Mouse (Mus musculus): Measurements from ENCODE around the gene Rab8b.
"Not testable (repeated sequence)": the region's sequence is repeated elsewhere in the genome, so short reads cannot be mapped to it uniquely, and the experiment has no call there.

Gene Rab8b

DNA sequence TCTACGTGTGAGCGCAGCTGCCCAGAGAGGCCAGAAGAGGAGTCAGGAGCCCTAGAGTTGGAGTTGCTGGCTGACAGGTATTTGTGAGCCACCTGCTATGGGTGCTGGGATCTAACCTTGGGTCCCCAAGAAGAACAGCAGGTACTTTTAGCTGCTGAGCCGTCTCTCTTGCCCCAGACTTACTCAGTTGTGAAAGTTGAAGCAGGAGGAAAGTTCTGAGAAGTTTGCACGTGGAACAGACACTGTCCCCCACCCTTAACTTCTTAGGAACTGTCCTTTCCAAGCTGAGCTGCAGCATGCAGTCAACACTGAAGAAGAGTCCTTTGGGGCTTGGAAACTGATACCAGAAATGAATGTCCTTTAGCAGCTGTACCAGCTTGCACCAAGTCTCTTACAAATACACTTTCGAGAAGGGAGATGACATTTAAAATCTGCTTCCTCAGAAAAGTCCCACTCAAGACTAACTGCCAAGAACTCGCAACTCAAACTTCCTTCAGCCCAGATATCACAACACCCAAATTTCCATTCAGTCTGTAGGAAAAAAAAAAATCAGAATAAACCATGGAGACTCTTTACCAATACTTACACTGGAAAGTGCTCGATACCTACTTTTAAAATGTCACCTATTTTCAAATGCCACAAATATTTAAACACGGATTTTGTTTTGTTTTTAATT lies 2.1 kb downstream of the Rab8b start:
- DNase-seq, result no peak

DNA sequence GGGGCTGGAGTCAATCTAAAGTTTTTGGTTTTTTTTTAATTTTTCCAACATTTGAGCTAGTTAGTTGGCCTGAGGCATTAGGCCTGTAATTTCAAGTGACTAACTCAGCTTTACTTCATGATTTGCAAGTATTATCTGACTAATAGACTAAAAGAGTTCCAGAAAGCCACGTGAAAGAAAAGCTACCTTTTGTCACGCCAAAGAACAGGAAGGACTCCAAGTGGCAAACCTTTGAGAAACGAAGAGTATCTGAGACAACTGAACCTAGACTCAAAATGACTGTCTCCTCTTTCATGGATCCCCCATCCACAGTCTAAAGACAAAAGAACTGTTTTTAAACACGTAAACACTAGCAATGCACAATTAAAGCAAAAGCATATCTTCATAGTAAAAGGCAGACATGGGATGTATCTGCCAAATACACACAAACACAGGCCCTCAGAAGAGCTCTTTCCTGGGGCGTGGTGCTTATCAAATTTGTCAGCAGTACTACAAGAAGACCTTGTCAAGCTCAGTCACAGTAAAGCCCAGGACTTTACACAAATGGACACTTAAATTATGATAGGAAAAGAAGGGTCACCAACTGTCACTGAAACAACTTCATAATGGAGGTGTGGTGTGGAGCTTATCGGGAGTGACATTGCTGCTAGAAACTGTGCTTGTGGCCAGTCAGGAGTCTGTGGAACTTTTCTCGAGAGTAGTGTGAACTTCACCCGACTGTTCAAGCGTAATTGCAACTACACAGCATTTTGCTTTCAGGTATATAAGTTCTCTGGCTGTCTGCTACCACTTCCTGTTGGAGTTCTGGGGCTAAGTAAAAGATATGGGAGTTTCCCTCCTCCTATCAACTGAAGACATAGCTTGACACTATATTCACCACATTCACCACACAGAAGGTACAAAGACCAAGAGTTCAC lies 3.4 kb downstream of the Rab8b start:
- no peak for DNase-seq

DNA sequence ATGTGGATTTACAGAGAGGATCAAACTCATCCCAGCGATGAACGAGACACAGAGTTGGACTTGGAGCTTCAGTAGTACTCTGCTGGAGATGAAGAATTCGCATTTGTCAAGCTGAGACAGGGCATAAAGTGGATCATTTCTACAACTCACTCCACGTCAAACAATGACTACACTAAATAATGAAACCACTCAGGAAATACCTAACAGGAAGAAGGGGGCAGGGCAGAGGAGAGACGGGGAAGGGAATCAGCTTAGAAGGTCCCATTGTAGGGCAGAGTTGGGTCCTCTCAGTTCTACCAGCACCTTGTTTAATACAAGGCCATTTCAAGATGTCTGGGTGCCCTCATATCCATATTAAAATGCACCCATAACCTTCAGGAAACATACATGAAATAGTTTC lies 4.1 kb downstream of the Rab8b start:
- no peak for DNase-seq

DNA sequence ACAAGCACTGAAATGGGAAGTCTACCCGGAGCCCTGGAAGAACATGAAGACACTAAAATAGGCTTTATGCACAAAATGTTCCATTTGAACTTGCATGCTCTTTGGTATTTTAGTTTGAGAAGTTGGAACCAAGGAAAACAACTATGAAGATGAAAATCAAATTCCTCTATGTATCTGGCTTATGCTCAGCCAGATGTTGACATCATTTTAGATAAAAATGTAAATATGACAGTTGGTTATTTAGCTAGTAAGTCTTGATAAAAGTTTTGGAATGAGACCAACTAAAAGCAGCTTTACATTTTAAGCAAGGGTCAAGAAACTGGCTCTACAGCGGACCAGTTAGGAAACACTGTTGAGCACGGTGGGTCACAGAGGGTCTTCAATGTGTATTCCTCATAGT lies 4.9 kb downstream of the Rab8b start:
- no peak for DNase-seq

DNA sequence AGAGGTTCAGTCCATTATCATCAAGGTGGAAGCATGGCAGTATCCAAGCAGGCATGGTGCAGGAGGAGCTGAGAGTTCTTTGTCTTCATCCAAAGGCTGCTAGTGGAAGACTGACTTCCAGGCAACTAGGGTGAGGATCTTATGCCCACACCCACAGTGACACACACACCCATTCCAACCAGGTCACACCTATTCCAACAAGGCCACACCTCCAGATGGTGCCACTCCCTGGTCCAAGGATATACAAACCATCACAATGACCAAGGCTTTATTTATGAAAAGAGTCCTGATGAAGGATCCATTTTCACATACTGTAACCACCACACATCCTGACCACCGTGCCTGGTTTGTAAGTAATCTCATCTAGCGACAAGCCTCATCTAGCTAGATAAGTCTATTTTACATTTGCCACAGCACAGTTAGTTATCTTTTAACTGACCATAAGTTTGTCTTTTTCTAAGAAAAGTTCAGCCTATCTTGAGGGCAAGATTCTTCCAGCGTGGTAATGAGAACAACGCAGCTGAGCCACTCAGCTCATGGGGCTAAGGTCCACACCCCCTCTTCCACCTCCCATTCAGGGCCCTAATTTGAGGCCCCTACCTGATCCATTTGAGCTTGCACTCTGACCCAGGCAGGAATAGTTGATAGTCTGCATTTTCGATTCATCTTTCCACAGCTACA lies 6.1 kb downstream of the Rab8b start:
- not testable (repeated sequence) for DNase-seq

DNA sequence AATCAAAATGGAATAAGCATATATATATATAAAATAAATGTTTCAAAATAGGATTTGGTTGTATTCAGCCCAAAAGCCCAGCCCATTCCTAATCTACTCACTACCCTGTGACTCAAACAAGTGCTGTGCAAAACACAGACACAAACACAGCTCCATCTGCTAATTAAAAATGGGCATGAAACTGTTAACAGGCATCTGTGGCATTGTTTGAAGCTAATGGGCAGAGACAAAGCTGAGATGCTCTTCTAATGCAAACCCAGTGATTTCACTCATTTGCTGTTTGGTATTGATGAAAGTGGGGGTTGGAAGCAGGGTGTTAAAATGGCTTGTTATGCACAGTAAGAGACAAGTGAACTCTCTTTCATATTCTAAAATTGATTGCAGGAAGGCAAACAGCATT lies 7.2 kb downstream of the Rab8b start:
- DNase-seq, result no peak

DNA sequence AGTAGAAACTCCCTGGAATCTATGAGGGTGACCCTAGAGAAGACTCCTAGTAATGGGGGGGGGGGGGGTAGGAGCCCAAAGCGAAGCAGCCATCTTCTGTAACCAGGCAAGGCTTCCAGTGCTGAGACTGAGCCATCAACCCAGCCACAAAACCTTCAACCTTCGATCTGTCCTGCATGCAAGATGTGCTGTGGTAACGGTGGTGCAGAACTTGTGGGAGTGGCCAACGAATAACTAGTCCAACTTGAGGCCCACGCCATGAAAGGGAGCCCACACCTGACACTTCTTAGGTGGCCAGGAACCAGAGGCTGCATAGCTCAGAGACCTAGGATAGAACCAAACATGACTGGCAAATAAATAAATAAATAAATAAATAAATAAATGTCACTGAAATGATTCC lies 8.8 kb downstream of the Rab8b start:
- no peak for DNase-seq

DNA sequence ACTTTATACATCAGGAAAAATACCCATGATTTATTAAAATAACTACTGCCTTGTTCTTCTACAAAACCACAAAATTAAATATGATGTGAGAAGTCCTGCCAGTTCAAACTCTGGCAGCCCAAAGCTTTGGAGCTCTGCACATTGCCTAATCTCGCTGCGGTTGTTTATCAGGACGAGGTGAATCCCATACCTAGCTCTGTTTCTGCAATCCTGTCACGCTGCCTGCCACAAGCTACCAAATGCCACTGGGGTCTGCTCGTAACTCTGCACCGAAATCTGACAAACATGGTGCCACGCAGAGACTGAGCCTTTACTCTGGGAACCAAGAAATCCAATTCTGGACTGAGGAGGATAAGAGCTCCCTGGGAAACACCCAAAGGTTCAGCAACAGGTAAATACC lies 9.6 kb downstream of the Rab8b start:
- DNase-seq, result no peak

DNA sequence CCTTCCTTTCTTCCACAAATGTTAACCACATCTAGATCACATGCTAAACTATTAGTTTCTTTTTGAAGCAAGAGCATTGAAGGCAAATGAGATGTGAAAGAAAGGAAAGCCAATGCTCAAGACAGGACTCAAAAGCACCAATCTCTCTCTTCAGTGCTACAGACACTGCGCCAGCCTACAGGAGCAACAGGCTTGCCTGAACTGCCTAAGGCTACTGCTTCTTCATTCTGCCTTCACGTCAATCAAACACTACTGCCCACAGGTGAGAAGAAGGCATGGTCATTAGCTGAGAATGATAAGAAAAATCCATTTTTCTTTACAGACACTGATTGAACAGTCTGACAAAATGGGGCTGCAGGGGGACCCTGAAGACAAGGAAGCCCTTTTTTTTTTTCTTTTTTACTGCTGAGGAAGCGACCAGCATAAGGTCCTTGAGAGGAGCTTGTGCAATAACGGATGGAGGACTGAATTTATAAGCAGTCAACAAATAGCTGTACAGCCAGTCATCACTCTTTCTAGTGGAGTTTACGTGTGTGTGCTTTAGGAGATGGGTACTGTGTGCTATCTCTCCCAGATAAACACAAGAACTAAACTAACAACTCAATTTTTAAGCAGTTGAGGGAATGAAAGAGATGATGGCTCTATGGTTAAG lies 11.6 kb downstream of the Rab8b start:
- no peak for DNase-seq

DNA sequence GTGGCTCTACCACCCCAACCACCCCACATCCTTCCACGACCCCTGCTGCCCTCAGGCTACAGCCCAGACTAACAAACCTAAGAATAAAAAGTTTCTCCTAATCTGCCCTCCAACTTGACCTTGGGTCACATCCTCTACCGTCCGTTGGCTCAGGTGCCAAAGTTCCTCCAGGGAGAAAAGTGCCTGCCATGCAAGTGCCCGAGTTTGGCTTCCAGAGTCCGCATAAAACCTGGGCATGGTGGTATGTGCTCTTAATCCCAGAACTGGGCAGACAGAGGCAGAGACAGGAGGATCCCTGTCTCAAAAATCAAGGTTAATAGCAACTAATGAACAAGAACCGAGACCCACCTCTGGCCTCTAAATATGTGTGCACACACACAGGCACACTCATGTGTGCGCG lies 12.4 kb downstream of the Rab8b start:
- DNase-seq, result no peak

DNA sequence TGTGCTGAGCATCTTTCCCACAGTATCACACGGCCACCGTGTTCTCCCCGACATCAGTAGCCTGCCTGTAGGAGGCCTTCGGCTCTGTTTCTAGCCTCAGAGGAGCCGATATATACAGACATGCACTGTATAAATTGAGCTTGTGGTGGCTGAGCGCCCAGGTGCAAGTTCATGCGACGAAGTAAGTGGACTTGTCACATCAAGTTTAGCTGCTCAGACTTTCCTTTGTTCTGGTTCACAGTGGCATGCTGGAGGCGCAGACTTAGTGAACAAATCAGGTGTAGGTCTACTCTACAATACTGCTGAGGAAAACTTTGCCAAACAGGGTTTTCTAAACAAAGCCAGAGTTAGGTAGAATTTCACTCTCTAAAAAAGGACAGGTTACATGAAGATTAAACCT lies 13.5 kb downstream of the Rab8b start:
- DNase-seq, result no peak

DNA sequence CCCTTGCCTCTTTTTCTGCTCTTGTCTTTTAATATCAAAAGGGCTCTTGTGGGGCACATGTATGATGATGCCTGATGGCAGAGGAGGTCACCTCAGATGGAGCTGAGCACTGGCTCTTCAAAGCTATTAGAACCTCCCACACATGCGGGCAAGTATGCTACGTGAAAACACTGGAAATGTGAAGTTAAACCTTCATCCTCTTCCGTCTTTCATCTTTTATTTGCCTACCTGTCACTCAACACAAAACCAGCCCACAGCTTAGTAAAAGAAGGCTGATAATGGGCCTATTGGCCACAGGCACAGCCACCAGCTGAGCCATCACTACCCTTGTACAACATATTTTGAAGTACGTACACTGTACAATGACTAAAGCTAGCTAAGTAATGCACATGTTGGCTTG lies 20.0 kb downstream of the Rab8b start:
- no peak for DNase-seq

DNA sequence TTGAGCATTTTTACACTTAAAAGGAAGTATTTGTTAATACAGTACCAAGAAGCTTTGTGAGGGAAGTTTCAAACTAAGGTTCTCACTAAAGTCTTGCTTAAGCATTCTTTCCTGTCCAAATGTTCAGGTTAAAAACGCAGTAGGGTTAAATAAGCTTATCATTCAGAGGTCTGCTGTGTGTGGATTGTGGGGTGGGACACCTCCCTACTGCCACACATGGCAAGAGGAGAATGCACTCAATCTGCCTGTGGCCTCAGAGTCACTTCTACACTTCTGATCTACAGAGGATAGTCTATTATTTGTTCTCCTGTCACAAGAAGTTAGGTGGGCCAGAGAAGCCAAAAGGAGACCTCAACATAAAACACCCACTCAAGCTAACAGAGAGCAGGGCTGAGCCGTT lies 20.4 kb downstream of the Rab8b start:
- DNase-seq, result no peak

DNA sequence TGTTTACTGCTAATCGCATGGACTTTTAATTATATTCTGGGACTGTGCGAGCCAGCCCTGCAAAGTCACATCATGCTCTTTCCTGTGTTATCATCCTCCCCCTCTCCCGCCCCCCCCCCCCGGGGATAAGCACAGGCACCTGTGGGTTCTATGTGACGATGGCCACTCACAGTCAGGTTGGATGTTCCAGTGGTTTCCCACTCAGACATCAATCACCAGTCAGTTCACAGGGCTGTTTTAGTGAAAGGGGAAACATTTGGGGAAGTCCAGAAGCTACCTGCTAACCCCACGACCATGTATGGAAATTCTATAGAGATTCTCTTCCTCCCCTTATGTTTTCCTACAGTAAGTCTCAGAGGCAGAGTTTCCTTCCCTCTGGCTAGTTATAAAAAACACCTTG lies 21.6 kb downstream of the Rab8b start:
- no peak for DNase-seq

DNA sequence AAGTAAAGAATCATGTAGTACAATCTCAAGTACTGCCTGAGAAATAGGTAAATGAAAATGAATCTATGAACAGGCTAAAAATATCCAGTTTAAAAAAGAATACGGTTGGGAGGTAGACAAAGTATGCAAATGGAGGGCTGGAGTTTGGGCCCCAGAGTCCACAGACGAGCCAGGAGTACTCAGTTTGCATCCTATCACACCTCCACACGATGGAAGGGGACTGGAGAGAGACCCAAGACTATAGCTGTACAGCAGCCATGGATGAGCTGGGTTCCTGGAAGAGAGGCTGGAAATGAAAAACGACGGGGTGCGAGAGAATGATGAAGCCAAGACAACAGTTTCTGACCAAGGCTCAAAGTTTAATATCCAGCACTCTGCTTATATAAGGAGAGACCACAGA lies 22.5 kb downstream of the Rab8b start:
- no peak for DNase-seq

DNA sequence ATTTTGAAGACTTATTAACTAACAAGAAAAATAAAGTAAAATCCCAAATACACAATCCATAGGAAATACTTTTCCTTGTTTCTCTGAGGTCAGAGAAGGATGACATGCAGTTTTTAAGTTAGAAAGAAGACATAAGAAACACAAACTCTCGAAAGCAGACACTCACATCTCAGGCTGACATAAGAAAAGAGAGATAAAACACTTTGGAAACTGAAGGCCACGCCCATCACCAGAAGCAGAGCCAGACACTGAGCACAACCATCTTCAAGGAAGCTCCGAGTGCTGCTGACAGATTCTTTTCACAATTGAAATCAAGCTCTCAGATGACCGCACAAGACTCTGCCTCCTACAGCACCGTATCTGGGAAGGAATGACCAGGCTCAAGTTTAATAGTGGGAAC lies 23.5 kb downstream of the Rab8b start:
- DNase-seq, result no peak

DNA sequence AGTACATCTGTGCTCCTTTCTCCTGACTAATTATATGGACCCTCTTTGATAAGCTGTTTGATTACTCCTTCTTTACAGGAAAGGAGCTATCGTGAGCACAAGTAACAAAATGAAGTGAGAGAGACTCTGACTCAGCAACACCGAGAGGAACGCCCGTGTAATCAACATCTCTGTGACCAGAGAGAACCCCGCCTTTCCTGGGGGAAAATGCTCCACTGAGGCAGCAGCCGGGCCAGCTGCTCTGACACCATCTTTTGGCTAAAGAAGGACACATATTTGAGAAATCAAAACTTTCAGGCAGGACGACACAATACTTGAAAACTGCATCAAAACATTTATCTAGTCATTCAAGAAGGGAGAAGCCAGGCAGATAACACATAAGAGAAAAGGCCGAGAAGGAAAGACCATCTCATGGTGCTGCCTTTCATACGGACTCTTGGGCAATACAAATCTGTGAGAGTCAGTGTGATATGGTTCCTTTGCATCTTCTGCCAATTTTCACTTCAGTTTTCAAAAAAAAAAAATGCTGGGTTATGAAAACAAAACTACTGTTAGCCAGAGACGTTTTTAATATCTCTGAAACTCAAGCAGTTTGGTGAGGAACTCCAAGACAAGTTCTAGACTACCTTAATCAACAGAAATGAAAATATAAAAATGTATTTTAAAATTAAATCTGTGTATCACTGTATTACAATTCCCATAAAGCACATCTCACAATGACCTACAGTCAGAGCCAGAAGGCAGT lies 24.3 kb downstream of the Rab8b start:
- no peak for DNase-seq

DNA sequence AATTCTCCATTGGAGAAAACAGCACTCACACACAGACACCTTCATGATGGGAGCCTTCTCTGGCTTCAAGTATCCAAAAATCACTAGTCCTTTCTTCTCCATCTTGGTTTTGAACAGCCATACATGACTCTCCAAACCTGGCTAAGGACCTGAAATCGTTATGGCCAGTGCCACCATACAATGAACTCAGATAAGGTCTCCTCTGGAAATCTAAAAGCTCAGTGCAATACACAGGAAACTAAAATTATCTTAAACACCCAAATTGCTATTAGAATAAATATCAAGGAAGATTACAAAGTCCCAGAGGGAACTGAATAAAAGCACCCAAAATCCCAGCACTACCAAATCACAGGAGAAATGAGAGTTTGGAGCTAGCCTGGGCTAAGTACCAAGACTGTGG lies 25.1 kb downstream of the Rab8b start:
- no peak for DNase-seq

DNA sequence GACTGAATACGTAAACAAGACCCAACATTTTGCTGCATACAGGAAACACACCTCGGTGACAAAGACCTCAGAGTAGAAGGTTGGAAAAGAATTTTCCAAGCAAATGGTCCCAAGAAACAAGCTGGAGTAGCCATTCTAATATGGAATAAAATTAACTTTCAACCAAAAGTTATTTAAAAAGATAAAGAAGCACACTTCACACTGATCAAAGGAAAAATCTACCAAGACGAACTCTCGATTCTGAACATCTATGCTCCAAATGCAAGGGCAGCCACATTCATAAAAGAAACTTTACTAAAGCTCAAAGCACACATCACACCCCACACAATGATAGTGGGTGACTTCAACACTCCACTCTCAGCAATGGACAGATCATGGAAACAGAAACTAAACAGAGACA lies 27.0 kb downstream of the Rab8b start:
- not testable (repeated sequence) for DNase-seq

DNA sequence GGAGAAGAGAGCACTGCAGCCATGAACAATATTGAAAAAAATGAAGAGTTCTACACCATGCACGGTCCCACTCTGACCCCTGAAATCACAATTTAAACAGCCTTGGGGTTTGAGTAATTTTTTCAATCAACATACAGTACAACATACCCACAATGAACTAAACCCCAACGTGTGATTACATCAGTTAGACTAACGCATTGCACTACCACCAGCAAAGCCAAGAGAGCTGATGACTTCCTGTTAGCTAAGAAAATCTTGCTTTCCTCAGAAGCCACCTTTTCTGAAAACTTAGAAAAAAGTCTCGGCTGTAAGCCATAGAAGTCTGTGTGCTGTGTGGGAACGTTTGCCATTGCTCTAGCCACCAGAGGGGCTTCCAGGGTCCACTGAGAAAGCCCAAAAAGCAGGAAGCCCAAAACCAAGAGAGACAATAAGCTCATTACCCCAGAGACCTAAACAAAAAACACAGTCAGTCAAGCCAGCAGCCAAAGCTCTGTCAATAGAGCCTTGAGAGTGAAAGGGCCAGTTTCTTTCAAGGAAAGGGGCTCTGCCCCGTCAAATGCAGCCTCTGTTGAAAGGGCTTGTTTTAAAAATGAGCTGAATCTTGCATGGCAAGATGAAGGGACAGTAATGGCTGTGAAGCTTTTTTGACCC lies 31.4 kb downstream of the Rab8b start:
- no peak for DNase-seq

DNA sequence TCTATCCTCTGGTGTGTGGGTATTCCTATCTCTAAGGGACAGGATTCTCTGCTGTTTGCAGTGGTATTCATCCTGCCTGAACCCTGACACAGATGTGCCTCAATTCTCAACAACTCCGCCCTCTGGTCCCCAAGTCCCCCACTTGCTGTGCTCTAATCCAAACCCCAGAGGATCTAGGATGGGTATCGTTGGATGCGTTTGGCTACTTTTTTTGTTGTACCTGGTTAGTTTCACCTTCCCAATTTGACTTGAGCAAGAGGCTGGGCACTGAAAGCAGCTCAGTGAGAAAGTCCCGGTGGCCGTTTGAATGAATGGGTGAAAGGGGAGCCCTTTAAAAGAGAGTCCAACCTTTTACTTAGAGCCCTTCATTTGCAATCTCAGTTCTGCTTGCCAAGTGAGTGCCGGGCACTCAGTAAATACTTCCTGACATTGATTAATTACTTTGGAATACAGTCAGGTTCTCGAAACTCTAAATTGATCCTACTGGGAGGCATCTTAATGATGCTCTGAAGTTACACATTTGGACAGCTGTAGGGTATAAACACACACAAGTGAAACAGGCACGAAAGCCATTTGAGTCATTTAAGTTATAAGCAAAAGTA lies 32.1 kb downstream of the Rab8b start:
- no peak for DNase-seq

DNA sequence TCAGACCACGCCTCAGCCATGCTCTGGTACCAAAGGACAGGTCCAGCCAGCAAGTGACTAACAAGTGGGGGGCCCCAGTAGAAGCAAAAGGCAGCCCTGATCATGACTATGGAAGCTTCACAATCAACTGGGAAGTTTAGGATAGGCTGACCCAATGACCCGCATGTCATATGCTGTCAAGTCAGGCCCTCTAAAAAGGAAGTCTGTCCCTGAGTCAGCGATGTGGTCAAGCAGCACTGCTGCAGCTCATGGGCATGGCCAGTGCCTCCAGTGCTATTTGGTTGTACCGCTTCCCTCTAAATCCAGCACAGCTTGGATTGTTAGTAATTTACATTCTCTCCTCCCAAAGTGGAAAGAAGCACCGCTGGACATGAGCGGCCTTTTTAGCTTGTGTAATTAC lies 32.7 kb downstream of the Rab8b start:
- no peak for DNase-seq

All from cerebellum, adult 8-10 months (tissue).